Mouse (Mus musculus): Measurements from ENCODE around the gene Jakmip3.
A peak's percentile ranks its signal among the peaks of the same experiment; 100 is the strongest.

Gene Jakmip3

DNA sequence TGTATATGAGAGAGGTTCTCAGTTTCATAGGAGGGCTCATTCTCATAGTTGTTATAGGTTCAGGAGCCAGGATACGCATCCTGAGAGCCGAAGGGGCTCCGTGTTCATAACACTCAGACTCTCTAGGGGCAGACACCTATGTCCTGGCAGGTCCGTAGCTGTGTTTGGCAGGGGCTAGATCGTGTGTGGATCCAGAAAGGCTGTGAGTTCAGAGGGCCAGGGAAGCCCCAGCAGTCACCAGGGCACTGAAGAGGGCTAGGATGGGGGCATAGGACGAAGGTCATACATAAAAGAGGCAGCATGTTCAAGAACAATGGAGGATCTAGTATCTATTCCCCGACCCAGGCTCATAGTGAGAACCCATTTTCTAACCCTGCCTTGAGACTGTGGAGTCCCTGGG is 154.8 kb downstream of the Jakmip3 start:
- no peak for DNase-seq (ENCODE audit: low spot score in 2 of 2)

DNA sequence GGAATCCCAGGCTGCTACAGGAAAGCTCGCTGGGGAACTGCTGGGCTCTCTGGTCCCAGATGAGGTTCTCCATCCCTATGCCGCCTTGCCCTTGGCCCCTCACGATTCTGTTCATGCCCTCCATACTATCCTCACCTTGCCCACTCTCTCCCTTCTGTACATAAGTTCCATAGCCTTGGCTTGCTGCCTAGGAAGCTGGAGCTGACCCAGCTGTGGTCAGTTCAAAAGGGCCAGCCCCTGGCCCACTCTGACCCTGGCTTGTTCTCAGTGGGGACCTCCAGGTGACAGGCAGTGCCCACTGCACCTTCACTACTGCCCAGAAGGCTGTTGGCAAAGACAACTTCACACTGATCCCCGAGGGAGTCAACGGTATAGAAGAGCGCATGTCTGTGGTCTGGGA is 155.9 kb downstream of the Jakmip3 start:
- DNase-seq (ENCODE audit: low spot score in 2 of 2) = no peak

DNA sequence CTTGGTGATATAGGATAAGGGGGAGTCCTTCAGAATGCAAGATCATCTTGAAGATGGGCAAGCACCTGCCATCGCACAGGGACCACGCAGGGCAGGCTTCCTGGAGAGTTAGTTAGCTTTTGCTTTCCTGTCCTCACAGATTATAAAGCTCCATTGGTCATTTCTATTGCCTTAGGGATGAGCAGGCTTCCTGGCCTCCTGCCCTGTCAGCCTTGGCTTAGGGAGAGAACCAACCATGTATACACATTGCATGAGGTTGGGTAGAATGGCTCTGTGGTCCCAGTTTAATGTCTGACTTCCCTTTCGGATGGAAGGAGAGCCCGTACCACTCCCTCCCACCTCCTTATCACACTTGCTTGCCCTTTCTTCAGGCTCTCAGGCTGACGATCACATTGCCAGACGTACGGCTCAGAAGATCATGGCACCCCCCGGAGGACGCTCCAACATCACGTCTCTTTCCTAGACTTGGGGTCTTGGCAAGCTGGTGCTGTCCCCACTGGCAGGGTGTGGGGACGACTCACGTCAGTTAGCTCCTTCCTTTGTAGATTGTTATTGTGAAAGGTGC is 160.1 kb downstream of the Jakmip3 start:
- no peak for DNase-seq (ENCODE audit: low spot score in 2 of 2)

DNA sequence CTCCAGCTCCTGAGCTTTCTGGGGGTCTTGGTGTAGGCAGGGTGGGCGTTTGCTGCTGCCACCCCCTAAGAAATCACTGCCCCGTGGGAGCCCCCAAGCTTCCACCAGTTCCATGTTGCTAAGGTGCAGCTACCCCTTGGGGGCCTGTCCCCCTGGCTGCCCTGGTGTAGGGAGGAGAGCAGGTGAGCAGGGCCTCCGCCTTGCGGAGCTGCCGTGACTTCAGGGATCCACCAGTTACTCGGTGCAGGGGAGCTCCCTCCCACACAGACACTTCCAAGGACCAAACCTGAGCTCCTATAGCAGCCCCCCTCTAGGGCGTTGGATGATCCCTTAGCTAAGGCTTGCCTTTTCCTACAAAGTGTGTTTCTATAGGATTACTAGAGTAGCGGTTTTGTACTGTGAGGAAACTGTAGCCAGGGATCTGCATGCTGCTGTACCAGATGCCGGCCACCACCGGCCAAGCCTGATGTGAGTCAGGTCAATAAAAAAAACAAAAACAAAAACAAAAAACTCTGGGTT is 160.8 kb downstream of the Jakmip3 start:
- peak in 1 of 2 experiments; percentile 29 for DNase-seq (ENCODE audit: low spot score in 2 of 2)

DNA sequence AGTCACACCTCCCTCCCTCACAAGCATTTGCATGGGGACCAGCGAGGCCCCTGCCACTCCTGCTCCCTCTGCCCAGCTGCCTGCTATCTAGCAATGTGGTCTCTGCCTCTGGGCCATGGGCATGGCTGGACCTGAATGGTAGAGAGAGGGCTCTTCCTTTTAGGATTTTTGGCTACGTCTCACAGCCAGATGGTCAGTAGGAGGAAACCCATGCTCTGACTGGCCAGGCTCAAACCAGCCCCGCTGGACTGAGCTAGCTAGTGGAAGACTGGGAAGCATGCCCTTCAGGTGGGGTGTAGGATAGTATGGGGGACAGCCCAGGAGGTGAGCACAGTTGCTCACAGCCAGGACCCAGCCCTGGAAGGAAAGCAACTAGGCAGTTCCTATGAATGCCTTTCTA is 161.3 kb downstream of the Jakmip3 start:
- peak in 1 of 2 experiments; percentile 31 for DNase-seq (ENCODE audit: low spot score in 2 of 2)

DNA sequence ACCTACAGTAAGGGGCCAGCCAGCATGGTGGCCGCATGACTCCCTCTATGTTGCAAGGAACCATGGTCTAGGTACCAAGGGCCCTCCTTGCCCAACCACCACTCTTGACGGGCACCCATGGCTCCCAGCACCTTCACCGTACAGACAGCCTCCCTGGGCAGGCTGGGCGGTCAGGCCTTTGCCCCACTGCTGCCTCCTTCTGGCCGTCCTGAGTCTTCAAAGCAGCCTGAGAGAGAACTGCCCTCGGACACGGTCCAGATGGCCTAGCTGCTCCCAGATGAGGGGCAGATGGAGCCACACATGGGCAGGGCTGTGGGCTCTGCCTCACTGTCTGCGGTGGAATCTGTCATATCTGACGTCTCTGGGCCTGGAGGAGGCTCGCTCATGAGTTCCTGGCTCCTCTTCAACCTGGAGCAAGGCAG is 163.4 kb downstream of the Jakmip3 start:
- DNase-seq (ENCODE audit: low spot score in 2 of 2) = no peak

DNA sequence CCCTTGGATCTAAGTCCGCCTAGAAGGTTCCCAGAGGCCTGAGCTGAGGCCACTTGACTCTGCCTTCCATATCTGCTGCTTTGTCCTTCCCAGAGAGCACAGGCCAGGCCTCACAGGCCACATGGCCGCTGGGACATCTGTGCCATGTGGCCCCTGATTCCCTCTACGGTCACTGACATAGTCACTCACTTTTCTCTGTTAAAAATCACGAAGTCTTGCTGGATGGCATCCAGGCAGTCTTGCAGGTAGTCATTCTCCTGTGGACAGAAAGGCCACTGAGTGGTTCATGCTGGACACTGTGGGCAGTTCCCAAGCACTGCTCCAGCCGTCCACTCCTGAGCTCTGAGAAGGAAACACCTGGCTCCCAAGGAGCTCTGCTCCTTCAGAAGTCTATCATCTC is 164.5 kb downstream of the Jakmip3 start:
- DNase-seq (ENCODE audit: low spot score in 2 of 2) = no peak

DNA sequence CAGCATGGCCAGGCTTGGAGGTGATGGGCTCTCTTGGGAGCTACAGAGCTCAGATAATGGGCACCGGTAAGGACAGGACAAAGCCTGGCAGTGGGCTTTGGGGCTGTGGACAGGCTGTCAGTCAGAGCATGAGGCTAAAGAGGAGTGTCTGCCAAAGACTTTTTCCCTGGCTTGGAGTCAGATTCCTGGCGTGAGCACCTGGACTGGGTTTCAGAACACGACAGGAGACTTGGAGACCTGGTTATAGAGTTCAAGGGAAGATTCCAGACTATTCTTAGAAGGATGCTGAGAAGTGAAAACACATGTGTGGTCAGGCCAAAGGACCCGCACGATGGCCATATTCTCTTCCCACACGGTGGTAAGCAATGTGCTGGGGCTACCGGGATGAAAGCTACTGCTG is 165.2 kb downstream of the Jakmip3 start:
- DNase-seq (ENCODE audit: low spot score in 2 of 2) = no peak

DNA sequence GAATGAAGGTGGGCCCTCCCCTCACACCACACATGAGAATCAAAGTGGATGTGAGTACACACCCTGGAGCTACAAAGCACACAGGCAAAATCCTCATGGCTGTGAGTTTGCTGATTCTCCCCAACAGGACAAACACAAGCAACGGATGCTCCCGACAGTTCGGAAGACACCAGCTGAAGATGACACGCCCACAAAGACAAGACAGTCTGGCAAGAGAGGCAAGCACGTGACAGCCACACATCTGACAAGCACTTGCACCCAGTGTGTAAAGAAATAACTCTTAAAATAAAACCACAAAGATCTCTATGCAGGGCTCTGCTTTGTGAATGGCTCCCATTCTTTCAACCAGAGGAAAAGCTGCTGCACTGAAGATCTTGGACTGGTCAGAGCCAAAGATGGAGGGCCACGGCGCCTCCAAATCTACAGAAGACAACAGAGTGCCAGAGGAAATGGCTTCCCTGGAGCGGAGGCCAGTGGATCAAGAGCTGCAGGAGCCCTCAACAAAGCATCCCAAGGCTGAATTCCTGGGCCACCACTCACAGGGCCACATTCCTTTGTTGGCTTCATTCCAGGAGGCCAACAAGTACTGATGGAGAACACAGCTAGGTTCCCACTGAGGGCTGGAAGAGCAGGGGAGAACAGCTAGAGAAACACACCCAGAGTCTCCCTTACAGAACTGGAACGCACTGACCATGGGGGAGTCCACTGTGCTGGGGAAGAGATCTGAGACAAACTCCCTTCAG is 167.5 kb downstream of the Jakmip3 start:
- DNase-seq (ENCODE audit: low spot score in 2 of 2) = peak; percentile 47 to 64

DNA sequence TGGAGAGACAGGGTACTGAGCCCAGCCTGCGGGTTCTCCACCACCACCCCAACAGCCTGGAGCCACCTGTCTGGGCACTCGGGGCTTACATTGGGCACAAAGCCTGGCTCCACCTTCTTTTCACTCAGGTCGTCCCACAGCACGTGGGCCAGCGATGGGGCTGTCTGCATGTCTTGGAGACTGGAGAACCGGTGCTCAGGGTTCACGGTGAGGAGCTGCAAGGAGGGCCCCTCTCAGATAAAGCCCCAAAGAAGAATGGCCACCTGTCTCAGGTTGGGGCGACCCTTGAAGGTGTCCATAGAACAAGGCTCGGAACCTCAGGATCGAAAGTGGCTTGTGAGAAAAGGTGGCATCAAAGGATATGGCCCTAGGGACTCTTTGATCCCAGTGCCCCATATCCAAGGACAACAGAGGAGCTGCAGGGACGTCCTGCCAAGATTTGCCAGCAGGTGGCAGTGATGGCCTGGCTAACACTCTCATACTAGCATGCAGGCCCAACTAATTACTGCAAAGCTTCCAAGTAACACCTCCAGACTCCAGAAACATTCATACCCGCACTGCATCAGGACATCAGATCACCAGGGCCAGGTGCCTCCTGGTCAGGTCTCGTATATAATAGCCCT is 178.7 kb downstream of the Jakmip3 start:
- DNase-seq (ENCODE audit: low spot score in 2 of 2) = peak; percentile 91 to 93

DNA sequence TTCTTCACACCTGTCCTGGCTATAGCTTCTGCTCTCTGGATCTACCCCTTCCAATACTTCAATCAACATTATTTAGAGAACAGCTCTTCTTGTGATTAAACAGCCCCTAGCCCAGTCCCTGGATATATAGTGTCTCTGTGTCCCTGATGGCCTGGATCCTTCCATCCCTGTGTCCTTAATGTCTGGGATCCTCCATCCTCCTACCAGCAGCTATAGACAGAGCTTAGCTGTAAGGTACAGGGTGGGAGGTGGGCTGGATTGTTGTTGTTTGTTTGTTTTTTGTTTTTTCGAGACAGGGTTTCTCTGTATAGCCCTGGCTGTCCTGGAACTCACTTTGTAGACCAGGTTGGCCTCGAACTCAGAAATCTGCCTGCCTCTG is 179.2 kb downstream of the Jakmip3 start:
- no peak for DNase-seq (ENCODE audit: low spot score in 2 of 2)

DNA sequence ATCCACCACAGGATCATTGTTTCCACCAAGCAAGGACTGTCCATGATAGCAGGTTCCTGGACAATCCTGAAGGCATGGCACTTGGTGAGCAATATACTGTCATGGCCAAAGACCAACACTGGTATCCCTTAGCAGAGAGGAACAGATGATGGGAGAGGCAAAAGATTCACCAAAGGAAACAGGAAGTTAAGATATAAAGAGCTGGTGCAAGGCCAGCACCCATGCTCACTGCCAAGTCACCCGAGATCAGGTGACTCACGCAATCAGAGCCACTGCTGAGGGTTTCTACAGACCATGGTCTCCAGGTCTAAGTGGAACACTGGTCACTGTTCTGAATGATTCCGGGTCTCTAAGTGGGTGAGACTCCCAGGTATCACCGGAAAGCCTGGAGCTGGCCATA is 185.4 kb downstream of the Jakmip3 start:
- no peak for DNase-seq (ENCODE audit: low spot score in 2 of 2)

DNA sequence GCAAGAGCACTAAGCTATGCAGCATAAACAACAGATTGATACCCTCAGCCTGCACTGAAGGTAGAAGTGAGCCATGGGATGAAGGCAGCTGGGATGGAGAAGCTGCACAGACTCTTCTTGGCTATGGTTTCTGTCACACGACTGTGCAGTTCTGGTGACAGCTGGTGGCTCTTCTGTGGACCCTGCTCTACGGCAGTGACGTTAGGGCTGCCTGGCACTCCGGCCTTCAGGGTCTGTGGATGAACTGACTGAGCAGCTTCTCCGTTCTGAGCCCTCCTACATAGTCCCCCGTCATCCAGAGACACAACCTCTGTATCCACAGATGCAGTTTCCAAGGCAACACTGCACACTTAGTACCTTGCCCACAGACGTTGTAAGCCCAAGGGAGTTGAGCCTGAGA is 186.0 kb downstream of the Jakmip3 start:
- no peak for DNase-seq (ENCODE audit: low spot score in 2 of 2)

DNA sequence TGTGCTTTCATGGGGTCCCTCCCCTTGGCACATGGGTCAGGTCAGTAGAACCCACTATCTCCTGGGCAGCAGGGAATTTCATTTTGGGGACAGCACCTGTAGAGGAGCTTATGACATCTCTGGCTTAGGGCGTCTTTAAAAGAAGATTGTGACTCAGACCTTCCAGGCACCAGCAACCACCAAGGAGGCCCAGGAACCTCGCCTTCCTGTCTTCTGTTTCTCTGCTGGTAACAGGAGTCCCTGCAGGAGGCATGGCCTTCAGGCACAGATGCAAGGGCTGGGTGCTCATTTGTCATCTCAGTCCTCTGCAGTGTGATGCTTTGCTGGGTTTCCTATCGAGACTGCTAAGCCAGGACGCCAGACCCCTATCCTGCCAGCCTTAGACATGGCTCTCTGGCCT is 188.5 kb downstream of the Jakmip3 start:
- DNase-seq (ENCODE audit: low spot score in 2 of 2) = no peak

DNA sequence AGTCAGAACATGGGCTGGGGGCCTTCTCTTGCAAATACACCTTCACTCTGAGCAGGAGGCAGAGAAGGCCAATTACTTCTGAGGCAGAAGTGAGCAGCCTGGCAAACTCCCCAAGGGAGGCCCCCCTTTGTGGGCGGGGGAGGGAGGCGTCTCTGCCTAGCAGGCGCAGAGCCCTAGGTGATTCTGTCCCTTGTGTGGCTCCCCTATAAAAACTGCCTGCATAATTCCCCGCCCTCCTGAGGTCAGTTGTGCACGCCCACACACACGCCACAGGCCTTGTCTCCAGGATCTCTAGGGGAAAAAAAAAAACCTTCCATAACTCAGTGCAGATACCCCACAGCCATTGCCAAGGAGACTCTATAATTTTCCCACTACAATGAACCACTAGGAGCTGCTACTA is 189.8 kb downstream of the Jakmip3 start:
- DNase-seq (ENCODE audit: low spot score in 2 of 2) = no peak

DNA sequence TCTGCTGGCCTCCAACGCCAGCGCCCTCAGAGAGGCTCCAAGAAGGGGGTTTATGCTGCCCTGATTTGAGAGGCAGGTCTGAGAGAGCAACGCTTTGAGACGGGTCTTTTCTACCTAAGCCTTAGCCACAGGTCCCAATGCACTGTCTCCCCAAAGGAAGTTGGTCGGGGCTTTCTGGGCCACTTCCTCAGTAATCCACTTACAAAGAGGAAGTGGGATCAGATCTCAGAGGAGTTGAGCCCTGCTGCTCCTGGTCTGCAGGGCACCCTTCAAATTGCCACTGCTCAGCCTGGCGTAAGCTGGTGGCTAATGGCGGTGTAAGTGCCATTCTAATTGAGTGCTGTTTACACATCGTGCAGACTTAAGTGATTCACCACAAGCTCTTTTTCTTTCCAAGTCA is 191.0 kb downstream of the Jakmip3 start:
- no peak for DNase-seq (ENCODE audit: low spot score in 2 of 2)

DNA sequence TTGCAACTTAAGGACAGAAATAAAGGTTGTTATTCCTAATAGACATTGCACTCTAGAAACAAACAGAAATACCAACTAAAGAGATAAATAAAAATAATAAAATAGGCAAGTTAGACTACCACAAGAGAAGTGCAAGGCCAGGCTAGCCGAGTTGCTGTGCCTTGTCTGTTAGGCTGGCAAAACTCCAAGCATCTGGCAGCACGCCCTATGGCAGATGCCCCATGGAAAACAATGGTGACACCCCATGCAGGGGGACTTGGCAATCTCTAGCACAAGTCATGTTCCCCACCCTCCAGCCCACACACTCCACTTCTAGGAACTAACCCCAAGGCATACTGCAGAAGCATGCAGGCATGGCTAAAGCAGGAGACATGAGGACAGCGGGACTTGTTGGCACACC is 192.9 kb downstream of the Jakmip3 start:
- no peak for DNase-seq (ENCODE audit: low spot score in 2 of 2)

Data from right cerebral cortex, adult 2 months (tissue).